Mouse (Mus musculus) small intestine, adult 10 weeks (tissue): ENCODE results near the gene Scgb2b17. TPM values are rescaled to one million over a fixed set of nuclear protein-coding genes. Genes with fewer than 3 reads are reported as not detected.

Experiments
- polyA plus RNA-seq: library from polyadenylated mRNA; stranded (reverse); fragments of 350-450 nt; fragmentation: Illumina TruSeq; extraction: RNeasy Lipid Tissue Mini Kit (QIAGEN cat#74804); gene quantifications from one replicate; pipeline ENCODE4 v1.2.3, GENCODE M21; 2014; ENCODE audit warnings: low replicate concordance

Gene Scgb2b17
- polyA plus RNA-seq = 5.0 TPM

DNA sequence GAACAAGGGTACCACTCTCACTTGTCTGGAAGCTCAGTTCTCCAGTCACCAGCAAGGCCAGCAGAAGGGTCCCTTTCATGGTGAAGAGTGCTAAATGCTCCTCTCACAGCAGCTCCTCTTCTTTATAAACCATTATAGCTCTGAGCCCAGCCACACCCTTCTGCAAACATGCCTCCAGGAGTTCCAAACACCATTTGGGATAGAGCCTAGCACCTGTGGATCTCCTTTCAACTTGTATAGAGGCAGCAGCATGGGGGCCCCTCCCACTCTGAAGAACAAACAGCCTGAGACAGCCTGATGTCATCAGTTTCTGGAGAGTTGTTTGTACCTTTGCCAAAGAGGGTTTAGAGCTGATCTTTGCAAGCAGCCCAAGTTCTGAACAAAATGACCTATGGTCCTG is at the start of gene Scgb2b17:
Gene Scgb2b17 (minus strand): TSS at position 101 of the 400 bp plus-strand sequence.

DNA sequence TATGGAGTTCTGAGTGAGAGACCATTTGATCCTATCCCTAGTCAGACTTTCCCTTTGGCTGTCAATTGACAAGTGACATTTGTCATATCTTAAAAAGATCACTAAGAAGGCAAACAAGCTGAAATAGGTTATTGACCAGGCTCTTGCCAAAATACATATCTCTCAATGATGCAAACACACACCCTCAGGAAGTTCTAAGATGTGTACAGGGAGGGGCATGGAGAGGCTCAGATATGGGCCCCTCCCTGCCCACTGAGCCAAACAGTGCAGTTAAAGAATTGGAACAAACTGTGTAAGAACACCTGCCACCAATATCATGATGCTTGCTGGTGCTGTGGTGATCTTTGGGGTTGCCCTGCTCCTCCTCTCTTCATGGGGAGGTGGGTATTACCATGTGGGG is 6.8 kb upstream of the Scgb2b17 start, which contains the start of gene Scgb1b17:
Gene Scgb1b17 (plus strand): TSS at position 301 of the 400 bp plus-strand sequence.

Other genes with a start within 250 kb of the Scgb2b17 start
- 5.0 TPM for gene Scgb2b15, start 226.9 kb downstream of the Scgb2b17 start, polyA plus RNA-seq
- gene Scgb1b15, start 220.0 kb downstream of the Scgb2b17 start, polyA plus RNA-seq = not detected
- not detected for gene Scgb1b17, start 6.9 kb upstream of the Scgb2b17 start, polyA plus RNA-seq
- not detected for gene Scgb2b18, start 117.3 kb upstream of the Scgb2b17 start, polyA plus RNA-seq
- not detected for gene Scgb1b18, start 129.0 kb upstream of the Scgb2b17 start, polyA plus RNA-seq
- gene Scgb2b19, start 223.8 kb upstream of the Scgb2b17 start, polyA plus RNA-seq = not detected
- not detected for gene Scgb1b19, start 230.7 kb upstream of the Scgb2b17 start, polyA plus RNA-seq